Mouse (Mus musculus) ES-Bruce4 (cell line): Measurements from ENCODE around the gene Tmem132b. TPM values are rescaled to one million over a fixed set of nuclear protein-coding genes. Genes with fewer than 3 reads are reported as not detected.
A peak's percentile ranks its signal among the peaks of the same experiment; 100 is the strongest.

ENCODE experiments used
- H3K27ac ChIP-seq: 2 replicates; pipeline ENCODE4 v1.5.1; 2012; ENCODE audit warnings: low read length, inconsistent platforms; ENCODE audit not compliant: insufficient read depth
- H3K27me3 ChIP-seq: 2 replicates; pipeline ENCODE4 v1.6.1; 2012; ENCODE audit warnings: mild to moderate bottlenecking, low read length, inconsistent platforms; ENCODE audit not compliant: control insufficient read depth, poor library complexity, insufficient read depth, severe bottlenecking
- H3K36me3 ChIP-seq: 2 replicates; pipeline ENCODE4 v1.6.1; 2012; ENCODE audit warnings: inconsistent platforms, mild to moderate bottlenecking, low read length, moderate library complexity; ENCODE audit not compliant: control insufficient read depth, poor library complexity, insufficient read depth, severe bottlenecking
- H3K4me1 ChIP-seq: one replicate; pipeline ENCODE4 v1.8.1; 2011; ENCODE audit warnings: low read length; ENCODE audit not compliant: control insufficient read depth, insufficient read depth
- H3K4me3 ChIP-seq: 2 replicates; pipeline ENCODE4 v1.5.1; 2011; ENCODE audit warnings: low read depth, mild to moderate bottlenecking, low read length
- H3K9ac ChIP-seq: 2 replicates; pipeline ENCODE4 v1.6.1; 2012; ENCODE audit warnings: low read depth, mild to moderate bottlenecking, inconsistent platforms; ENCODE audit not compliant: poor library complexity, severe bottlenecking
- H3K9me3 ChIP-seq: replicated peaks from 2 replicates; pipeline ENCODE4 v1.6.1; 2012; ENCODE audit warnings: mild to moderate bottlenecking, low read length, inconsistent platforms; ENCODE audit not compliant: control insufficient read depth, poor library complexity, insufficient read depth, severe bottlenecking
- CTCF ChIP-seq: IDR thresholded peaks from one replicate; pipeline ENCODE4 v1.8.1; 2011; ENCODE audit warnings: low read depth, low read length
- EP300 ChIP-seq: IDR thresholded peaks from 2 replicates; pipeline ENCODE4 v1.6.1; 2011; ENCODE audit warnings: low read depth, low read length; ENCODE audit not compliant: insufficient read depth
- POLR2A ChIP-seq: IDR thresholded peaks from one replicate; pipeline ENCODE4 v1.8.1; 2011; ENCODE audit warnings: low read length; ENCODE audit not compliant: insufficient read depth
- polyA plus RNA-seq: library from polyadenylated mRNA; stranded (reverse); fragments of >200 nt; gene quantifications from 2 replicates; pipeline ENCODE4 v1.2.4, GENCODE M21; 2011; ENCODE audit warnings: low read depth; ENCODE audit not compliant: missing spikeins, insufficient read depth, insufficient read length

Gene Tmem132b
- polyA plus RNA-seq, 1 experiment = 0.15 TPM

DNA sequence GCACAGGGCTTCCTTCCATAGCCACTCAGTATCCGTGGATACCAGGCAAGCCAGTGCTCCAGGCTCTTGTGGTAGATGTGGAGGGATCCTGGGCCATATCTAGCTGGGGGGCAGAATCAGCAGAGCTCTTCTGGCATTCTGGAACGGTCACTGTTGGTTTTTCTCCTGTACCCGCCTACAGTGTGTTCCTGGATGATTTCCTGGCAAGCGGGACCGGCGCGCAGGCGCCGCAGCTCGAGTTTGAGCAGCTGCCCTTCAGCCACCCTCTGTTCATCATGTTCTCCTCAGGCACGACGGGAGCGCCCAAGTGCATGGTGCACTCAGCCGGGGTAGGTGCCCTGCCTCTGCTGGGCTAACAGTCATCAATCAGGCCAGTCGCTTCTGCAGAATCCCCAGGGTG is 25.6 kb upstream of the Tmem132b start:
- Histone ChIP-seq H3K9me3 (no peaks in the 10 kb centered on the region), H3K4me1 (no peaks in the 10 kb centered on the region), H3K4me3 (no peak overlapping the region), H3K27ac (no peak overlapping the region), H3K27me3 (no peaks in the 10 kb centered on the region), H3K36me3 (no peaks in the 10 kb centered on the region), H3K9ac (no peak overlapping the region)
- no peak for TF ChIP-seq CTCF
- TF ChIP-seq POLR2A = no peak
- TF ChIP-seq EP300 = no peak

- Histone ChIP-seq H3K9ac (no peak overlapping the region), H3K36me3 (no peaks in the 10 kb centered on the region), H3K27ac (no peak overlapping the region), H3K4me3 (no peak overlapping the region), H3K27me3 (no peaks in the 10 kb centered on the region), H3K4me1 (no peaks in the 10 kb centered on the region), H3K9me3 (no peaks in the 10 kb centered on the region)
- TF ChIP-seq CTCF (peak; percentile 62), EP300 (no peak), POLR2A (no peak)
These were observed 24.0 kb upstream of the Tmem132b start for GRCm38 (mm10) chr5:125507582-125507981.

DNA sequence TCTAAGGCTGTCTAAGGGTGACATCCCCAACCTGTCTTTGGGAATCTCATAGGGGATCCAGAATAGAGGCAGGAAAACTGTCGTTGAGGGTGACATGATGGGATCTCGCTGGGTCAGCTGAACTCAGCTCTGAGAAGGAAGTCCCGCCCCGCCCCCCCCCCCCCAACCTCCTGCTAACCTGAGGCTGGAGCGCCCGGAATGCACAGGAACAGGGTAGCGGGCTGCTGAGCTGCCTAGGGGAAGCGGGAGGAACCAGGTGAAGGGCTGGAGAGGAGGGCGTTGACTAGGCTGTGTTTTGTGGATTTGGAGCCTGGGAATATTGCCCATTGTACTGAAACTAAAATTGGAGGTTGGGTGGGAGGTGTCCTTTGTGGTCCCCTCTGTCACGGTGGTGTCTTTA is 23.6 kb upstream of the Tmem132b start:
- no peaks in the 10 kb centered on the region for H3K9me3 ChIP-seq
- no peaks in the 10 kb centered on the region for H3K36me3 ChIP-seq
- no peak overlapping the region for H3K9ac ChIP-seq
- no peak overlapping the region for H3K4me3 ChIP-seq
- no peaks in the 10 kb centered on the region for H3K4me1 ChIP-seq
- no peaks in the 10 kb centered on the region for H3K27me3 ChIP-seq
- no peak for TF ChIP-seq CTCF
- no peak for TF ChIP-seq EP300
- no peak for TF ChIP-seq POLR2A
- H3K27ac ChIP-seq = no peak overlapping the region

- Histone ChIP-seq H3K36me3 (no peaks in the 10 kb centered on the region), H3K9me3 (no peaks in the 10 kb centered on the region), H3K4me1 (no peaks in the 10 kb centered on the region), H3K4me3 (no peak overlapping the region), H3K27me3 (no peaks in the 10 kb centered on the region), H3K9ac (no peak overlapping the region), H3K27ac (no peak overlapping the region)
- TF ChIP-seq POLR2A (no peak), CTCF (peak; percentile 98)
These were observed 22.0 kb upstream of the Tmem132b start for GRCm38 (mm10) chr5:125509541-125509940.

DNA sequence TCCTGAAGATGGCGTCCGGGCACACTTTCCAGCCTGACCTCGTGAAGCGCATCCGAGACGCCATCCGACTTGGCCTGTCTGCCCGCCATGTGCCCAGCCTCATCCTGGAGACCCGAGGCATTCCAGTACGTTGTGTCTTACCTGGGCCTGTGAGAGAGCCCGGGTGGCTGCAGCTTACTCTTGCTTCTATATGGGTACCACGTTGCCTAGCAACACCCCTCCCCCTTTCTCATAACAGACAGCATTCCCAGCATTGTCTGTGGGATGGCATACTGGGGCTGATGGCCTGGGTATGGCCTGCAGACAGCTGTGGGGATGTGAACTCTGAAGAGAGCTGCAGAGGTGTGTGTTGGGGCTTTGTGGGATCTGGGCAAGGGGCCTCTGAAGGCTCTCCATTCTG is 16.6 kb upstream of the Tmem132b start:
- H3K4me1 ChIP-seq = no peaks in the 10 kb centered on the region

DNA sequence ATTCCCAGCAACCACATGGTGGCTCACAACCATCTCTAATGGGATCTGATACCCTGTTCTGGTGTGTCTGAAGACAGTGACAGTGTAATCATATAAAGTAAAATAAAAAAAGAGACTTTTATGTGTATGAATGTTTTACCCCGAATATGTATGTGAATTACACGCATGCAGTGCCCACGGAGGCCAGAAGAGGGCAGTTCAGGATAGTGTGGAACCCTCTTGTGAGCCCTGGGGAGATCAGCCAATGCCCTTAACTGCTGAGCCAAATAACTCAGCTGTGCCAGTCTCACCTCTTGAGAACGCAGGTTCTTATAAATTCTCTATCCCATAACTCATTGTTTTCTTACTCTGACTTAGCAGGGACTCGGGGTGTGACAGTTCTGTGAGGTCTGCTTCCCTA is 12.9 kb upstream of the Tmem132b start:
- peaks cover 2% of the 10 kb centered on the region for H3K4me1 ChIP-seq
- H3K36me3 ChIP-seq = no peaks in the 10 kb centered on the region
- no peaks in the 10 kb centered on the region for H3K9me3 ChIP-seq
- no peaks in the 10 kb centered on the region for H3K27me3 ChIP-seq
- no peak overlapping the region for H3K27ac ChIP-seq
- TF ChIP-seq CTCF (peak; percentile 70), POLR2A (no peak), EP300 (no peak)
- no peak overlapping the region for H3K9ac ChIP-seq
- H3K4me3 ChIP-seq = no peak overlapping the region

More for the DNA sequence above, 16.6 kb upstream of the Tmem132b start:
- no peaks in the 10 kb centered on the region for H3K27me3 ChIP-seq
- H3K9ac ChIP-seq = no peak overlapping the region
- no peaks in the 10 kb centered on the region for H3K9me3 ChIP-seq
- no peak overlapping the region for H3K4me3 ChIP-seq
- TF ChIP-seq POLR2A (no peak), EP300 (no peak), CTCF (no peak)
- H3K27ac ChIP-seq = no peak overlapping the region
- no peaks in the 10 kb centered on the region for H3K36me3 ChIP-seq
